Mouse (Mus musculus) heart, embryonic 10.5 days (tissue): ENCODE measurements around the gene Dus2. TPM values are rescaled to one million over a fixed set of nuclear protein-coding genes. Genes with fewer than 3 reads are reported as not detected.

Experiments
- DNase-seq: peaks from one replicate; pipeline ENCODE4 v3.0.0-alpha.2; 2017; ENCODE audit warnings: low spot score
- H3K27ac ChIP-seq: fragments of 300-500 bp; sonication (generic); 2 replicates; pipeline ENCODE4 v1.5.1; 2016; ENCODE audit warnings: mild to moderate bottlenecking
- H3K27me3 ChIP-seq: fragments of 300-500 bp; sonication (generic); 2 replicates; pipeline ENCODE4 v1.6.1; 2016; ENCODE audit warnings: mild to moderate bottlenecking; ENCODE audit not compliant: poor library complexity, insufficient read depth, severe bottlenecking
- H3K36me3 ChIP-seq: fragments of 300-500 bp; sonication (generic); 2 replicates; pipeline ENCODE4 v1.6.1; 2016; ENCODE audit warnings: mild to moderate bottlenecking, moderate library complexity
- H3K4me1 ChIP-seq: fragments of 300-500 bp; sonication (generic); 2 replicates; pipeline ENCODE4 v1.6.1; 2016; ENCODE audit warnings: mild to moderate bottlenecking
- H3K4me3 ChIP-seq: fragments of 300-500 bp; sonication (generic); 2 replicates; pipeline ENCODE4 v1.5.1; 2016; ENCODE audit warnings: mild to moderate bottlenecking, moderate library complexity
- H3K9me3 ChIP-seq: fragments of 300-500 bp; sonication (generic); 2 replicates; pipeline ENCODE4 v1.6.1; 2016; ENCODE audit warnings: mild to moderate bottlenecking, moderate library complexity
- WGBS: fragments of 180-500 bp; shearing (Covaris S2); methylation state at CpG from one replicate; pipeline ENCODE4 v1.1.7; 2016; 5-methylcytosine and 5-hydroxymethylcytosine counted together
- polyA plus RNA-seq: library from polyadenylated mRNA; unstranded; fragments of >200 nt; fragmentation: Nextera tagmentation; extraction: Ambion mirVana; gene quantifications from 2 replicates; pipeline ENCODE4 v1.2.1, GENCODE M21; 2016

Gene Dus2
- polyA plus RNA-seq, 1 experiment from 2014 or later: 19.8 TPM

GRCm38 (mm10) chr8:106018039-106018438 lies 26.9 kb downstream of the Dus2 start:
- H3K27ac ChIP-seq: no peak overlapping the region
- H3K36me3 ChIP-seq: peaks cover 28% of the 10 kb centered on the region
- H3K27me3 ChIP-seq: no peaks in the 10 kb centered on the region
- H3K4me1 ChIP-seq: no peaks in the 10 kb centered on the region
- no peak overlapping the region for H3K4me3 ChIP-seq
- DNase-seq: no peak
- WGBS: 64% methylated on average over 3 of the region's 3 CpGs
- no peaks in the 10 kb centered on the region for H3K9me3 ChIP-seq

- DNase-seq: peak; percentile 88
- Histone ChIP-seq H3K27me3 (no peaks in the 10 kb centered on the region), H3K36me3 (peaks cover 21% of the 10 kb centered on the region), H3K27ac (no peak overlapping the region), H3K9me3 (no peaks in the 10 kb centered on the region), H3K4me1 (no peaks in the 10 kb centered on the region), H3K4me3 (no peak overlapping the region)
Observed at GRCm38 (mm10) chr8:106022483-106022882, 31.3 kb downstream of the Dus2 start.

GRCm38 (mm10) chr8:106038721-106039120 lies 47.6 kb downstream of the Dus2 start:
- no peaks in the 10 kb centered on the region for H3K27me3 ChIP-seq
- 88% methylated on average over 10 of the region's 10 CpGs for WGBS
- H3K4me1 ChIP-seq: peaks cover 4% of the 10 kb centered on the region; the same call in 1 of the 2 replicates
- H3K27ac ChIP-seq: no peak overlapping the region
- DNase-seq: no peak
- no peak overlapping the region for H3K4me3 ChIP-seq
- H3K36me3 ChIP-seq: peaks cover 15% of the 10 kb centered on the region; the same call in 1 of the 2 replicates
- no peaks in the 10 kb centered on the region for H3K9me3 ChIP-seq

- H3K4me1 ChIP-seq: peaks cover 4% of the 10 kb centered on the region; the same call in 1 of the 2 replicates
- 77% methylated on average over 4 of the region's 4 CpGs for WGBS
- DNase-seq: no peak
- no peak overlapping the region for H3K27ac ChIP-seq
- no peaks in the 10 kb centered on the region for H3K9me3 ChIP-seq
- H3K4me3 ChIP-seq: no peak overlapping the region
- no peaks in the 10 kb centered on the region for H3K27me3 ChIP-seq
- H3K36me3 ChIP-seq: peaks cover 12% of the 10 kb centered on the region; the same call in 1 of the 2 replicates
Observed at GRCm38 (mm10) chr8:106039605-106040004, 48.5 kb downstream of the Dus2 start.

GRCm38 (mm10) chr8:106040218-106040617 lies 49.1 kb downstream of the Dus2 start:
- H3K9me3 ChIP-seq: no peaks in the 10 kb centered on the region
- no peak for DNase-seq
- H3K27me3 ChIP-seq: no peaks in the 10 kb centered on the region
- WGBS: 53% methylated on average over 4 of the region's 4 CpGs
- H3K36me3 ChIP-seq: peaks cover 14% of the 10 kb centered on the region; the same call in 1 of the 2 replicates
- peaks cover 4% of the 10 kb centered on the region; the same call in 1 of the 2 replicates for H3K4me1 ChIP-seq
- no peak overlapping the region for H3K4me3 ChIP-seq
- no peak overlapping the region for H3K27ac ChIP-seq

- H3K4me1 ChIP-seq: peaks cover 8% of the 10 kb centered on the region; the same call in 1 of the 2 replicates
- H3K4me3 ChIP-seq: no peak overlapping the region
- no peak overlapping the region for H3K27ac ChIP-seq
- H3K27me3 ChIP-seq: no peaks in the 10 kb centered on the region
- DNase-seq: no peak
- peaks cover 19% of the 10 kb centered on the region; the same call in 1 of the 2 replicates for H3K36me3 ChIP-seq
- H3K9me3 ChIP-seq: no peaks in the 10 kb centered on the region
- 78% methylated on average over 2 of the region's 2 CpGs for WGBS
Observed at GRCm38 (mm10) chr8:106043055-106043454, 51.9 kb downstream of the Dus2 start.

- DNase-seq: no peak
- Histone ChIP-seq H3K27ac (no peak overlapping the region), H3K27me3 (no peaks in the 10 kb centered on the region), H3K4me1 (peaks cover 8% of the 10 kb centered on the region; the same call in 1 of the 2 replicates), H3K36me3 (peaks cover 23% of the 10 kb centered on the region; the same call in 1 of the 2 replicates), H3K4me3 (no peak overlapping the region), H3K9me3 (no peaks in the 10 kb centered on the region)
- 78% methylated on average over 3 of the region's 3 CpGs for WGBS
Observed at GRCm38 (mm10) chr8:106044151-106044550, 53.0 kb downstream of the Dus2 start.

GRCm38 (mm10) chr8:106046872-106047559 lies 55.9 kb downstream of the Dus2 start:
- H3K36me3 ChIP-seq: peaks cover 43% of the 10 kb centered on the region
- H3K4me1 ChIP-seq: 0 out of 2 replicates have a peak, but pooled peaks cover 4% of the 10 kb centered on the region
- DNase-seq: no peak
- no peak overlapping the region for H3K4me3 ChIP-seq
- 90% methylated on average over 11 of the region's 11 CpGs for WGBS
- no peak overlapping the region for H3K27ac ChIP-seq
- no peaks in the 10 kb centered on the region for H3K27me3 ChIP-seq
- no peaks in the 10 kb centered on the region for H3K9me3 ChIP-seq

GRCm38 (mm10) chr8:106047854-106048630 lies 56.9 kb downstream of the Dus2 start:
- Histone ChIP-seq H3K4me3 (no peak overlapping the region), H3K36me3 (peaks cover 51% of the 10 kb centered on the region), H3K27ac (no peak overlapping the region), H3K27me3 (no peaks in the 10 kb centered on the region), H3K4me1 (0 out of 2 replicates have a peak, but pooled peaks cover 4% of the 10 kb centered on the region), H3K9me3 (no peaks in the 10 kb centered on the region)
- 73% methylated on average over 5 of the region's 5 CpGs for WGBS
- DNase-seq: no peak

GRCm38 (mm10) chr8:106049840-106050239 lies 58.7 kb downstream of the Dus2 start:
- Histone ChIP-seq H3K36me3 (peaks cover 65% of the 10 kb centered on the region), H3K27ac (no peak overlapping the region), H3K9me3 (no peaks in the 10 kb centered on the region), H3K4me3 (no peak overlapping the region), H3K27me3 (no peaks in the 10 kb centered on the region), H3K4me1 (peaks cover 9% of the 10 kb centered on the region; the same call in 1 of the 2 replicates)
- DNase-seq: no peak
- WGBS: 86% methylated on average over 6 of the region's 6 CpGs

GRCm38 (mm10) chr8:106051068-106051467 lies 59.9 kb downstream of the Dus2 start:
- no peaks in the 10 kb centered on the region for H3K27me3 ChIP-seq
- DNase-seq: no peak
- H3K27ac ChIP-seq: no peak overlapping the region
- H3K9me3 ChIP-seq: no peaks in the 10 kb centered on the region
- no peak overlapping the region for H3K4me3 ChIP-seq
- H3K36me3 ChIP-seq: peaks cover 62% of the 10 kb centered on the region
- H3K4me1 ChIP-seq: peaks cover 9% of the 10 kb centered on the region; the same call in 1 of the 2 replicates
- 86% methylated on average over 3 of the region's 3 CpGs for WGBS

- Histone ChIP-seq H3K9me3 (no peaks in the 10 kb centered on the region), H3K27ac (no peak overlapping the region), H3K4me1 (peaks cover 5% of the 10 kb centered on the region; the same call in 1 of the 2 replicates), H3K4me3 (no peak overlapping the region), H3K36me3 (peaks cover 54% of the 10 kb centered on the region), H3K27me3 (no peaks in the 10 kb centered on the region)
- 87% methylated on average over 9 of the region's 9 CpGs for WGBS
- no peak for DNase-seq
Observed at GRCm38 (mm10) chr8:106052510-106053089, 61.5 kb downstream of the Dus2 start.
